Mouse (Mus musculus) thymus, adult 2 months (tissue): ENCODE data around the gene Zfp93. TPM values are rescaled to one million over a fixed set of nuclear protein-coding genes. Genes with fewer than 3 reads are reported as not detected.

Experiments
- DNase-seq: peaks from one replicate; pipeline ENCODE4 v3.0.0; 2021
- H3K27ac ChIP-seq: fragments of 200-500 bp; 2 replicates; pipeline ENCODE4 v1.5.1; 2012; ENCODE audit warnings: low read length, control low read depth; ENCODE audit not compliant: control insufficient read depth, insufficient read depth
- H3K27me3 ChIP-seq: fragments of 200-500 bp; 2 replicates; pipeline ENCODE4 v1.6.1; 2012; ENCODE audit warnings: mild to moderate bottlenecking, low read length, moderate library complexity, mixed read lengths; ENCODE audit not compliant: control insufficient read depth, insufficient read depth
- H3K36me3 ChIP-seq: fragments of 200-500 bp; 2 replicates; pipeline ENCODE4 v1.6.1; 2012; ENCODE audit warnings: mild to moderate bottlenecking, low read length, moderate library complexity; ENCODE audit not compliant: control insufficient read depth, insufficient read depth
- H3K4me1 ChIP-seq: fragments of 200-500 bp; replicated peaks from 2 replicates; pipeline ENCODE4 v1.6.1; 2012; ENCODE audit warnings: low read length; ENCODE audit not compliant: control insufficient read depth, insufficient read depth
- H3K4me3 ChIP-seq: fragments of 200-500 bp; 2 replicates; pipeline ENCODE4 v1.5.1; 2012; ENCODE audit warnings: mild to moderate bottlenecking, low read length, control low read depth, moderate library complexity; ENCODE audit not compliant: control insufficient read depth, insufficient read depth
- CTCF ChIP-seq: fragments of 200-500 bp; IDR thresholded peaks from 2 replicates; pipeline ENCODE4 v1.5.1; 2012; ENCODE audit warnings: mild to moderate bottlenecking, control low read depth, low read length, moderate library complexity, borderline replicate concordance; ENCODE audit not compliant: control insufficient read depth, poor library complexity, insufficient read depth; ENCODE audit errors: extremely low read depth
- POLR2A ChIP-seq: fragments of 200-500 bp; IDR thresholded peaks from 2 replicates; pipeline ENCODE4 v1.6.1; 2012; ENCODE audit warnings: mild to moderate bottlenecking, low read length, control low read depth, moderate library complexity; ENCODE audit not compliant: control insufficient read depth, poor library complexity, insufficient read depth; ENCODE audit errors: extremely low read depth
- WGBS: fragments of 180-500 bp; shearing (Covaris S2); methylation state at CpG from one replicate; pipeline ENCODE4 v1.1.7; 2018; 5-methylcytosine and 5-hydroxymethylcytosine counted together
- polyA plus RNA-seq: library from polyadenylated mRNA; depleted of rRNA; stranded (reverse); fragments of >200 nt; gene quantifications from 2 replicates; pipeline ENCODE4 v1.2.3, GENCODE M21; 2012

Zfp93 gene
- polyA plus RNA-seq, 1 experiment, result 1.7 TPM

DNA sequence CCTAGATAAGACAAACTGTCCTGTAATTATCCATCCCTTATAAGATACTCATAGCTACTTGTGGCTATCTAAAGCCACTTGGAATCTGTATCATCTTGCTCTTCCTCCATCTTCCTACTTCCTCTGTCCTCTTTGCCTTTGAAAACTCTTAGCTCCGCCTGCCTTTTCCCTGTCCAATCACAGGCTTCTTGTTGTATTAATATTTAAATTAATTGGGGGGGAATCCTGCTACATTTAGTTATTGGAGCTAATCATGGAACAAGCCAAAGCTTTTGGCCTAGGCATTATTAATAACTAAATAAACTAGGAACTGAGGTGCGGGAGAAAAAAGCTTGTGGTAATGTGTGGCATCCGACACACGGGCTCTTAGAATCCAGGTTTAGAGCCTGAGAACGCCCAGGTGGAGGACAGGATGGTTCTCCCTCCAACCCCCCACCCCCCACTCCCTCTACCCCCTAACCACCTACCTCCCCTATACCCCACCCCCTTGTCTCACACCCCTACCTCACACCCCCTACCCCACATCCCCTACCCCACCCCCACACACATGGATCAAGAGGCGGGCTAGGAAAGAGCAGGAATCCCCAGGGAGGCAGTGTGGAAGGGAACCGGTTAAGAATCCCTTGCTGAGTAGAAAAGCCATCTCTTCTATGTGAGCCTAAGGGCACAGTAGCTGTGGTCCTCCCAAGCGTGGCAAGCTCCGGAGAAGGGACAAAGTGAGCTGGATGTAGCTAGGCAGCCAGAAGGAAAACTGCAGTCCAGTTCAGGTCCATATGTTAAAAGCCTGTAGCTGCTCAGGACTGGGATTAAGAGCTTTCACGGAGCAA is 10.0 kb downstream of the Zfp93 start:
- H3K4me3 ChIP-seq, result no peak overlapping the region
- H3K36me3 ChIP-seq, result no peaks in the 10 kb centered on the region
- TF ChIP-seq POLR2A (no peak), CTCF (no peak)
- DNase-seq, result no peak
- 71% methylated on average over 10 of the region's 10 CpGs for WGBS
- H3K27ac ChIP-seq, result no peak overlapping the region
- no peaks in the 10 kb centered on the region for H3K27me3 ChIP-seq
- no peaks in the 10 kb centered on the region for H3K4me1 ChIP-seq

DNA sequence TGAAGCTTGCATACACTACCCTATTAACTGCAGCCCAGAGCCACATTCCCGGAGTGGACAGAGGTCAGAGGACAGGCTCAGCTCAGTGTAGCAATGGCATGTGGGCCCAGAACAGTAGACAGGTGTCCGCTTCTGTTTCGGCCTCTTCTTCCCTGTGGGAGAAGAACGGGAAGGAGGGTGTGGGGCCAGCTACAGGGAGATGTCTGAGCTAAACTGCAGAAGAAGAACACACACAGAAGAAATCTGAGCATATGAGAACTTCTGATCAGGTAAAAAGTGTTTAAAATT is 10.6 kb downstream of the Zfp93 start:
- DNase-seq, result no peak
- 68% methylated on average over 4 of the region's 4 CpGs for WGBS
- TF ChIP-seq CTCF (no peak), POLR2A (no peak)
- H3K27ac ChIP-seq, result no peak overlapping the region
- H3K27me3 ChIP-seq, result no peaks in the 10 kb centered on the region
- no peaks in the 10 kb centered on the region for H3K36me3 ChIP-seq
- H3K4me3 ChIP-seq, result no peak overlapping the region
- no peaks in the 10 kb centered on the region for H3K4me1 ChIP-seq

DNA sequence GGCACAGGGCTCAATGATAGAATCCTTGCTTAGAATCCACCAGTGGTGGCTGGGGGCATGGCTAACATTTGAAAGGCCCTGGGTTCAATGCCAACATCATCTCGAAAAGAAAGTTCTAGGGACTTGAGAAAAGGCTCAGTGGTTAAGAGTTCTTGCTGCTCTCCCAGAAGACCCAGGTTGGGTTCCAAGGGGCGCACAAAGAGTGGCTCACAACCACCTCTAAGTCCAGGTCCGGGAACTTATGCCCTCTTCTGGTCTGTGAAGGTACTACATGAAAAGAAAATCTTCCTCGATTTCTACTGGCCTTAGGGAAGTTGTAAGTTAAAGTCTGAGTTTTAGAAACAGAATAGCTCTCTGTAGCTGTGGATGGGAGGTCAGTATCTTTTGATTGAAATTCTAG is 15.9 kb downstream of the Zfp93 start:
- no peaks in the 10 kb centered on the region for H3K27me3 ChIP-seq
- H3K36me3 ChIP-seq, result peaks cover 4% of the 10 kb centered on the region
- H3K27ac ChIP-seq, result no peak overlapping the region
- TF ChIP-seq CTCF, result no peak
- no peak for TF ChIP-seq POLR2A
- no peak overlapping the region for H3K4me3 ChIP-seq
- no peak for DNase-seq
- 59% methylated on average over 4 of the region's 4 CpGs for WGBS
- H3K4me1 ChIP-seq, result no peaks in the 10 kb centered on the region

DNA sequence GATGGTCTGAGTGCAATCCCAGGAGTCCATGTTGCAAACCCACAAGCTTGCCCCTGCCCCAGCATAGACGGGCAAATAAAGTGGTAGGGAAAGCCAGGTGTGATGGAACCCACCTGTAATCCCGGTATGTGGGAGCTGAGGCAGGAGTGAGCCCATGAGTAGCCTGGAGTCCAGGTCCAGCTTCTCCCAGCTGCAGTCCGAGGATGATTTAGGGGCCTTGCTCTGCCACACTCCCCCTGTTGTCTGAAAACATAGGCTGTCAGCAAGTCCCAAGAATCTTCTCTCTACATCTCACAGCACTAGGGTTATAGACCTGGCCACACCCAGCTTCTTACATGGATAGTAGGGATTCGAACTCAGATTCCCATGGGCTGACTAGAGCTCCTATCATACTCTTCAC is 16.7 kb downstream of the Zfp93 start:
- no peak for DNase-seq
- no peaks in the 10 kb centered on the region for H3K27me3 ChIP-seq
- WGBS, result 90% methylated on average over 4 of the region's 4 CpGs

DNA sequence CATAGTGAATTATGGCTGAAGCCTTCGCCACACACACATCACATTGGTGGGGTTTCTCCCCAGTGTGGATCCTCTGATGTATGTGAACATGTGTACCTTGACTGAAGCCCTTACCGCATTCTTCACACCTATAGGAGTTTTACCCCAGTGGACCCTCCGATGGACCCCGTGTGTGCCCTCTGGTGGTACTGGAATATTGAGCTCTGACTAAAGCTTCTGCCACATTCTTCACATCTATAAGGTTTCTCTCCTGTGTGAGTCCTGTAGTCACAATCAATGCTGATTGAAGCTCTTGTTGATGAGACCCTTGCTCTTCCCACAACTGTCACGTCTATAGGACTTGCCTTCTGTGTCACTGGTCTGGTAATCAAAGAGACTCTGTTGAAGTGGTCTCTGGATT is 17.4 kb downstream of the Zfp93 start:
- no peak overlapping the region for H3K4me3 ChIP-seq
- H3K27ac ChIP-seq, result no peak overlapping the region
- TF ChIP-seq POLR2A, result no peak
- no peak for TF ChIP-seq CTCF
- H3K36me3 ChIP-seq, result peaks cover 19% of the 10 kb centered on the region
- DNase-seq, result no peak
- WGBS, result 89% methylated on average over 5 of the region's 5 CpGs
- no peaks in the 10 kb centered on the region for H3K4me1 ChIP-seq
- no peaks in the 10 kb centered on the region for H3K27me3 ChIP-seq

More for the DNA sequence above, 16.7 kb downstream of the Zfp93 start:
- Histone ChIP-seq H3K4me1 (no peaks in the 10 kb centered on the region), H3K36me3 (peaks cover 12% of the 10 kb centered on the region), H3K4me3 (no peak overlapping the region), H3K27ac (no peak overlapping the region)
- TF ChIP-seq CTCF (no peak), POLR2A (no peak)

GRCm38 (mm10) chr7:24288512-24288911 is 18.3 kb downstream of the Zfp93 start:
- WGBS, result 93% methylated on average over 6 of the region's 6 CpGs
- TF ChIP-seq POLR2A (no peak), CTCF (no peak)
- H3K27me3 ChIP-seq, result no peaks in the 10 kb centered on the region
- H3K4me3 ChIP-seq, result no peak overlapping the region
- DNase-seq, result no peak
- no peak overlapping the region for H3K27ac ChIP-seq
- H3K36me3 ChIP-seq, result peaks cover 25% of the 10 kb centered on the region
- no peaks in the 10 kb centered on the region for H3K4me1 ChIP-seq
